Comparison of ENCODE assay signal across 18 mouse cellular contexts in genomic region chr15:101107906-101108671, GRCm38 (mm10). TPM values are rescaled to one million over a fixed set of nuclear protein-coding genes. Genes with fewer than 3 reads are reported as not detected.
"Had no signal": no experiment of that assay in that cellular context is flagged by ENCODE, and none has a peak within 500 bp of the region (broad histone marks: within the 10 kb centered on the region; RNA-seq: fewer than 3 reads in every experiment).

No protein-coding gene starts in this region.

- H3K4me1 ChIP-seq: neural tube, embryonic 12.5 days had no signal

- DNase-seq: kidney, adult 11 months; kidney, adult 9 months; kidney, postnatal 36 days; midbrain, embryonic 14.5 days; thymus, postnatal 4 days had no signal

- H3K27ac ChIP-seq: limb, embryonic 10.5 days; liver, embryonic 15.5 days; lung, embryonic 15.5 days; neural tube, embryonic 12.5 days; stomach, postnatal 0 days had no signal

- H3K27me3 ChIP-seq: lung, embryonic 15.5 days; neural tube, embryonic 12.5 days had no signal

- H3K9me3 ChIP-seq: limb, embryonic 10.5 days; liver, embryonic 15.5 days; lung, embryonic 15.5 days; neural tube, embryonic 12.5 days had no signal

- H3K4me3 ChIP-seq: limb, embryonic 10.5 days; liver, embryonic 15.5 days; lung, embryonic 15.5 days; neural tube, embryonic 12.5 days had no signal

- H3K4me2 ChIP-seq: liver, embryonic 11.5 days; liver, embryonic 15.5 days; lung, embryonic 15.5 days; neural tube, embryonic 12.5 days had no signal

- H3K9ac ChIP-seq: liver, embryonic 15.5 days; lung, embryonic 15.5 days; neural tube, embryonic 12.5 days had no signal

- H3K36me3 ChIP-seq: limb, embryonic 10.5 days; liver, embryonic 15.5 days; lung, embryonic 15.5 days; neural tube, embryonic 12.5 days had no signal

RNA-seq across cellular contexts. Expression of gene Ankrd33, which starts 7.5 kb away (rescaled TPM):
- total RNA-seq: layer of hippocampus, adult 18-20 months; layer of hippocampus, postnatal 14 days; left cerebral cortex, adult 18-20 months; left cerebral cortex, postnatal 10 days; monocyte, adult 5-6 weeks; neutrophil, adult 5-6 weeks had no signal
- polyA plus RNA-seq: limb, embryonic 10.5 days; limb, embryonic 14.5 days; liver, embryonic 11.5 days; liver, embryonic 15.5 days; lung, embryonic 15.5 days; midbrain, embryonic 14.5 days; neural tube, embryonic 12.5 days; stomach, postnatal 0 days had no signal
